Mouse (Mus musculus) T-helper 2 cell (primary cell): Measurements from ENCODE around the gene Mars2.

Experiments
- in situ Hi-C: fragments of 300-600 bp; cut with MboI, MseI; formaldehyde crosslinking; loops from one replicate; pipeline ENCODE4 v1.15.1; 2025; ENCODE audit warnings: high pct_unique_total_duplicates

Mars2 gene

GRCm38 (mm10) chr1:55236890-55237642, at the start of gene Mars2:
TSS of gene Mars2 (plus strand) at chr1:55237177.
- in situ Hi-C loops = loop anchor here (5.0 kb wide), 1 partner anchor 145 kb away; no protein-coding TSS in a partner anchor

DNA sequence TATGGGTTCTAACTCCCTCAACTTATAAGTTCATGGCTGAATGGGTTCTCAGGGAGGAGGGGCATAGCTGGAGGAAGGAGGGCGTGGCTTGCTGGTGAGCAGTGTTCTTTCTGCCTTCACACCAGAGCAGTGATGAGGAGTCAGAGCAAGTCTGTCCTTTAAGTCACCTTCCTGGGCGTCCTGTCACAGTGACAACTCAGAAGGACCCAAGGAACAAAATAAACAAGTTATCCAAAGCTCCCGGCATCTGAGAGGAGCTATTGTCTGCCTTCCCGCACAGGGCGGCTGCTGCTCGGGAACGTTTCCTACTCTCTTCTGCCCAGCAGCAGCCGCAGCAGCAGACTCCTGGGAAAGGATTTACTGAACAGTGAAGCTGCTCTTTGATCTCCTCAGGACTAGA, 45.0 kb upstream of the Mars2 start:
- in situ Hi-C loops = loop anchor here (10.0 kb wide), 1 partner anchor 93 kb away; no protein-coding TSS in a partner anchor

DNA sequence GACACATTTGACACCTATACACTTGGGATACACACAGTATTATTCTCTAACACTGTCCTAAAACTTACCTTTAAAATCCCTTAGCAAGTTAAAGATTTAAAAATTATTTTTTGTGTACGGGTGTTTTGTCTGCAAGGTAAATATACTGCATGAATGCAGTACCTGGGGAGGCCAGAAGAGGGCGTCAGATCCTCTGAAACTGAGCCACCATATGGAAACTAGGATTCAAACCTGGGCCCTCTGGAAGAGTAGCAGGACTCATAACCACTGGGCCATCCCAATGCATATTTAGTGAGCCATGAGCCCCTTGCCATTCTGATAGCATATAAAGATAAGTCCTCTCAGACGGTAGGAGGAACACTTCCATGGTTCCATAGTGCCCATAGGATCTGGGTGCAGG, 44.2 kb upstream of the Mars2 start:
- in situ Hi-C loops = loop anchor here (10.0 kb wide), 1 partner anchor 92 kb away; no protein-coding TSS in a partner anchor

DNA sequence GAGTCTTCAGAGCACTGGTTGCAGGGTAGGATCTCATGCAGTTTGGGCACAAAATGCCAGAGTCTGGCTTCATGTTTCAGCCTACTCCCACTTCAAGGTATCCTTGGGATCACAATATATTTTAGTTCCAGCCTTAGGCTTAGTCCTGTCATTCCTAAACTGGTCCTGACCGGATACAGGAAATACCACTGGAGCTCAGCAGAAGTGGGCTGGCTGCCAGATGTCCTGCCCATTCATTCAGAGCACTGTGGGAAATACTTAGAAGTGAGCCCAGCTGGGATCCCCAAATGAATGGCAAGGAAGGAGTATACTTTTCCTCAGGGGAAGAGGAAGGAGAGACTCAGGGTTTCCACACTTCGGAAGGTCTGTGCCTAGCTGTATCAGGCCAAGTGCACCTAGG, 43.7 kb upstream of the Mars2 start:
- in situ Hi-C loops = loop anchor here (10.0 kb wide), 1 partner anchor 91 kb away; no protein-coding TSS in a partner anchor

DNA sequence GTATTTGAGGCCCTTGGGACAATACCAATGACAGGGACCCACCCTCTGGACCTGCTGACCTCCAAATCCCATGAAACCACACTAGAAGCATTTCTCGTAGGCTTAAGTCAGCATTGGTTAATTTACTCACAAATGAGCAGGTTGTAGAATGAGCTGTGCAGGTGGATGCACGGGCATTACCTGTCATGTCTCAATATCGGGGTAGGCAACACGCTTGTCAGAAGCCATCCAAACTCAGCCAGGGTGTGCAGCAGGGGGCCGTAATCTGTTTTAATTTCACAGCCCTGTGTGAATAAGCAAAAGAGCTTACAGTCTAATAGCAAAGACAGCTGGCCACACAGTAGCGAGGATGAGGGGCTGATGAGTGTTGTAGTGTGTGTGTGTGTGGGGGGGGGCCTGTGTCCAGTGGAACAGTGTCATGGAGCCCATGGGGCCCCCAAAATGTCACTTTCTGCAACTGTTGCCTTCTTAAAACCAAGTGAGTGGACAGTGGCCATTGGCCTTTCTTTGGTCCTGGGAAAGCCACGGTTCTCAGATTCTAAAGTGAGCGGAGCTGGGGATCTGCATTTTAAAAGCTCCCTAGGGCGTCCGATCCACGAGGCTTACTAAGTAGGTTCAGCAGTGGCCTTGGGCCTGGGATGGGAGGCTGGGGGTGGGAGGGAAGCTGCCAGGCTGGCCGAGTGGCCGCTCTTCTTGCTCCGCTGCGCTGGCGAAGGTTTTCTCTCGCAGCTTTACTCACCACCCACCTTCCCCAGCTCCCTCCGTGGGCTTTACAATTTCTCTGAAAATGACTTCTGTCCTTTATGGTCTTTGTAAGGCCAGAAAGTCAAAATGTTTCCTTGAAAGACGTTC, 42.7 kb upstream of the Mars2 start:
- in situ Hi-C loops = loop anchor here (10.0 kb wide), 1 partner anchor 91 kb away; no protein-coding TSS in a partner anchor

- in situ Hi-C loops = loop anchor here (10.0 kb wide), 1 partner anchor 90 kb away; no protein-coding TSS in a partner anchor
Observed at GRCm38 (mm10) chr1:55195021-55195420, 42.0 kb upstream of the Mars2 start.

DNA sequence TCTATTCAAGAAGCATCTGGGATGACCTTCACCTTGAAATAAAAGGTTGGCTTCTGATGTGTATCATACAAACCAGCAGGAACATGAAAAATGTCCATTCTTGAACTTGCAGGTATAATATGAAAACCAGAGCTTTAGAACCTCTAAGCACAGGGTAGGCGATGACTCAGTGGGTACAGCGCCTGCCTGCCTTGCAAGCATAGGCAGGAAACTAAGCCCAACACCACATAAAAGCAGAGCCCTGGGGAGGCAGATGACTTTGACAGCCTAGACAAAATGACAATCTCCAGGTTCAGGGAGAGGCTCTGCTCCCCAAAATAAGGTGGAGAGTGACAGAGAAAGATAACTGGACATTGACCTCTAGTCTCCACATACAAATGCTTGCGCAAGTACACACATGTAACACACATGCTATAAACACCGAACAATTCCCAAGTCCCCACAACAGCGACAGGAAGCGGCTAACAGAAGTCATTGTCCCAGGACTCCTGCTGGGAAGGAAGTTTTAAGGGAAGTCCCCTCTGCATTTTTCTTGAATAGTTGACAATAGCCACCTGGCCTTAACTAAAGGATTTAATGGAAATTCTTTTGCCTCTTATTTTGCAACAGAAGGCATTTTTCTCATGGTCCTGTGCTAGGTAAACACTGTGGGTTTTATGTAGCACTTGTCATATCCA, 40.5 kb upstream of the Mars2 start:
- in situ Hi-C loops = loop anchor here (10.0 kb wide), 1 partner anchor 88 kb away; no protein-coding TSS in a partner anchor

- in situ Hi-C loops = loop anchor here (10.0 kb wide), 1 partner anchor 86 kb away; no protein-coding TSS in a partner anchor
Observed at GRCm38 (mm10) chr1:55198719-55199118, 38.3 kb upstream of the Mars2 start.

DNA sequence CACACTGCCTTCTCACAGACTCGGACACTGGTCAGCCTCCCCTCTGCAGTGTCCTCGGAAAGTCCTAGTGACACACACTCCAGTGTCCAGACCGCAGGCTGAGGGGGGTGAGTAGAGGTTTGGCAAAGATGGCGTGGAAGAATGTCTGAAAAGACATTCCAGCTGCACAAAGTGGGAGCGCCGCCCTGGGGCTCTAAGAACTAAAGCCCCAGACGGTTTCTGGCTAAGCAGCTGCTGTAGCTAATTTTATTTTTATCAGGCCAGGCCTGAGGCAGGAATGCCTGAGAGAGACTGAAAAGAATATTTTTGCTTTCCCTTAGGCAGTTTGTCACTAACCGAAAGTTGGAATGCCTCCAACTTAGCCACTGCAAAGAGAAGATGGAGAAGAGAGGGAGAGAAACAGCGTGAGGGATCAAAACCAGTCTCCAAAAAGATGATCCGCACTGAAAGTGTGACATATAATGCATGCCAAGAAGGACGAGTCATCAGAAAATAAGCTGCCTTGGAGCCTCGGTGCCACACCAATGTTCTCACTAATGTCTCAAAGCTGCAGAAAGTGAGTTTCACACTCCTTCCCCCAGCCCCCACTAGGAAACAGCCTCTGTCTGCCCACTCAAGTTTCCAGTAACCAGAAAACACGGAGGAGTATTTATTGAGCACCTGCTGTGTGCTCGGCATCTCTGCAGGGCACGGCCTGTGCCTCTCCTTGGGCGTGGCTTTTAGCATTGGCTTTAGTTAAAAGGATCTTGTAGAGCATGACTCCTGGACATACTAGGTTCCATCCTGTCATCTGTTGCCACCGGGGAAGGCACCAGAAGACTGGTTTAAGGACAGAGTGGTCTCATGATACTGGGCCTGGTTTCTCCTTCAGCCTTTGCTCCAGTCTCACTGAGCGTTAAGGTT, 34.9 kb upstream of the Mars2 start:
- in situ Hi-C loops = no loop called here

DNA sequence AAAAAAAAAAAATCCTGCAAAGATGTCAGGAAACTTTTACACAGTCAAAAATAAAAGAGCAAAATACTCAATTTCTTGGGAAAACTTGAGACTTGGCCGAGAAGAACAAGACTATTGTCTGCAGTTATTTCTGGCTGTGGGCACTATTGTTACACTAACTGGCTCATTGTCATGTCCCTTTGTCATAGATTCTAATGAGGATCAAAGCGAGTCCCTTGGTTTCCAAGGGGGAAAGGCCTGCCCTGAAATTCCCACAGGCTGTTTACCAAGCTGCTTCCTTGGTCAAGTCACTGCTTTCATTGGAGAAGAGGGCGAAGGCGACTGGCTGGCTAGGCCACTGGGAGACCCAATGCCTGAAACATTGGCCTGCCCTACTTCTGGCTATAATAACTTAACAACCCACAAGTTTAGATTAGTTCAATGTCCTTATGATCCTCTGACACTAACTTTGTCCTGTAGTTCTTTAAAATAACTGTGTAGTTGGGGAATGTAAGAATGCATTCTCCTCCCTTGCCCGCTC, 31.1 kb upstream of the Mars2 start:
- in situ Hi-C loops = no loop called here

- in situ Hi-C loops = no loop called here
Observed at GRCm38 (mm10) chr1:55207561-55207960, 29.4 kb upstream of the Mars2 start.

GRCm38 (mm10) chr1:55208500-55209140, 28.4 kb upstream of the Mars2 start:
- in situ Hi-C loops = no loop called here

DNA sequence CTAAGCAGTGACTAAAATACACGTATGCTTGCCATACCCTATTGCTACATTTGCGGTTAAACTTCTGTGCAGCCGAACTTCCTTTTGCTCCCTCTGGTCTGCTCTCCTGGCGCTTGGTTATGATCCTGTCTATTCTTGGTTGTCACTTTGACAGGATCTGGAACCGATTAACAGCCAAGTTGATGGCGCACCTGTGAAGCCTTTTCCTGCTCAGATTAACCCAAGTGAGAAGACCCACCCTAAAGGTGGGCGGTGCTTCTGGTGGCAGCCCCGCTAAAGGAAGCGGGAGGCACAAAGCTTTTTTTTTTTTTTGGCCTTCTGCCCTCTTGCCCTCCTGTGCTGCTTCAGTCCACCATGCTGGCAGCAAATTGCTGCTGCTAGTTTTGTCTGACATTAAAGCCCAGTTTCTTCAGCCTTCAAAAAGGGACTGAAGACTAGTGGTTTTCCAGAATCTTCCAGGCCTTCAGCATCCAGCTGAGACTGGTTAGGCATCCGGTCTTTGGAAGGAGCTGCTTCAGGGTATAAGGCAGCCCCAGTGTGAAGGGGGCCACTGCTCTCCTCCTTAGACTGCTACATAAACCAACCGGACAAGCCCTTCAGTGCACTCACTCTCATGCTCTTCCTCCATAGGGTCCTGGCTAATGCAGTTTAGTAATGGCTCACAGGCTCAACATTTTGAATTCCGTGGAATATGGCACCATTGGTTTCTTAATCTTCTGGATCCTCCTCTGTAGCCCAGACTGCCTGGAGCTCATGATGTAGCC, 26.6 kb upstream of the Mars2 start:
- in situ Hi-C loops = no loop called here

DNA sequence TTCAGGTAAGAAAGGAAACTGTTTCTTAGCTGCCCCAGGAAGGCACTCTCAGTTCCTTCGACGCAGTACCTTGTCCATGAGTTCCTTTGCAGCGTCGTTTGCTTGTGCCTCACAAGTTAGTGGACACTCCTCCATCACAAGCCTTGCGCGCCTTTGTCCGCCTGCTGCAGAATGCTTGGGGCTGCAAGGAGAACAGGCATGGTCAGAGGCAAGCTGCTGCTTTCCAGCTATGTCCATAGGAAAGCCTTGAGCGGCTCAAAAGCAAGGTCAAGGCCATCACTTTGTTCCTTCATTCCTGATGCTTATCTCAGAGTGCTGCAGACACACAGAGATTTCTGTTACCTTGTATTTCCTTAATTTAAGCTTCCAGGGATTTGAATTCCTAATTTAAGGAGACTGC, 25.9 kb upstream of the Mars2 start:
- in situ Hi-C loops = no loop called here

DNA sequence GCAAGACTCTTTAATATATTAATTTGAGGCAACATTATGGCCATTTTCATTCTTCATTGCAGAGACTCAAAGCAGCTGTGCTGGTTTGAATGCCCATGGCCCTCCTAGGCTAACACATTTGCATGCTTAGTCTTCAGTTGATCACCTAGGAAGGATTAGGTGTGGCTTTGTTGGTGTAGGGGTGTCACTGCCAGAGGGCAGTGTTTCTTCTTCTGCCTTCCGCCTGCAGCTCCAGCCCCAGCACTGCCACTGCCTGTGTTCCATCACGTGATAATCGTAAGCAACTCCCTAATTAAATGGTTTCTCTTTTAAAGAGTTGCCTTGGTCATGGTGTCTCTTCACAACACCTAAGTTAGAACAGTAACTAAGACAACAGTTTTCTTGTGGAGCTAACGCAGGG, 24.2 kb upstream of the Mars2 start:
- in situ Hi-C loops = no loop called here

GRCm38 (mm10) chr1:55213475-55213874, 23.5 kb upstream of the Mars2 start:
- in situ Hi-C loops = no loop called here

DNA sequence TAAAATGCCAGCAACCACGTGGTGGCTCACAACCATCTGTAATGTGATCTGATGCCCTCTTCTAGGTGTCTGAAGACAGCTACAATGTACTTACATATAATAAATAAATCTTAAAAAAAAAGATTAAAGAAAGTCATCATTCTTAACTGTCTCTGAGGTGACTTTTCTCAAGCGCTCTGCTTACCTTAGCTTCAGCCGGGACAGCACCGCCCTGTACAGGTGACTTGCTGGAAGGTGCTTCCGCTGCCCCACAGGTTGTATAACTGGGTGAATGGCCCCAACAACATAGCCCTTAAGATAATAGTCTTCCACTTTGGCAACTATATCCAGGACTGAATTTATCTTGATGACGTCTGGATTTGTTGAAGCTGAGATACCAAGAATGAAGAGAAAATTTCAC, 23.0 kb upstream of the Mars2 start:
- in situ Hi-C loops = no loop called here

DNA sequence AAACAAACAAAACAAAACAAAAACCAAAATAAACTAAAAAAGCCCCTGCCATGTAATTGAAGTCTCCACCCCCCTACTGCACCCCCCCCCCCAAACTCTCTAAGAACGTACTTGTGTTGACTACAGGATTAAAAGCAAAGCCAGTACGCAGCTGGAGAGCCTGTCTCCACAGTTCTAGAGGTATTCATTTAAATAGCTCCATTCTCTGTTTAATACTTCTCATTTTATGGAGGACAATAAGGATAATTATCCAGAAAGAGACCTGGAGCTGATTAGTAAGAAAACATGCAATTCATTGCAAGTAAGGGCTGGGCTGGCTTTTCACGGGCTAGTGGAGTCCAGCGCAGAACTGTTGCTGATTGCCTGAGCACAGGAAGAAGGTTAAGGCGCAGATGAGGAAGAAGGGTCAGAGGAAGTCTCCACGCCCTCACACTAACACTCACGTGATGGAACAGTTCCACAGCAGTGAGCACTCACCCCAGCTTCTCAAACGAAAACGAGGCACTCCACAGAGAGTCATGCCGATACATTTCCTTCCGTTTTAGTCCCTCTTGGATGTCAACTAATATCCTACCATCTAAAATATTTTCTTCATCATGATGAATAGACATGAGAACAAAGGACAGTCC, 21.7 kb upstream of the Mars2 start:
- in situ Hi-C loops = no loop called here

- in situ Hi-C loops = no loop called here
Observed at GRCm38 (mm10) chr1:55217191-55217590, 19.8 kb upstream of the Mars2 start.
